Mouse (Mus musculus) frontal cortex, postnatal 25 days (tissue): ENCODE data around the gene Sdhd.

ENCODE experiments used
- DNase-seq, 2 experiments: peaks; one replicate each; pipeline ENCODE4 v3.0.0; 2022; ENCODE audit warnings: low spot score in 2 of 2

Sdhd gene

DNA sequence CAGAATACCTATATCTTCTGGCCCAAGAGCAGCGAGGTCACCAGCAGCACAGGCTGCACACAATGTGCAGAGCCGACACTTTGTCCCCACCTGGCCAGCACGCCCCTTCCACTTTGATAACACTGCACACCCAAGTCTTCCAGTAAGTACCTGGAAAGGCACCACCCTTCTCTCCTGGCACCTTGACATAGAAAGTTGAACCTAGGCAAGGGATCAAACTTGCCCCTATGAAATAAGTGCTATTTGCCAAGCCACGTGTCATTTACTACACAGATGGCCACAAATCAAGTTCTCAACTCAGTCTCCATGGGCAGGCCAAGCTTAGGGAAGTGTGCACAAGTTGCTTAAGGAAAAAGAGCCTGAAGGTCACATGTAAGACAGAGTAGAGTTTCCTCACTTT lies 16.7 kb downstream of the Sdhd start:
- no peak for DNase-seq

DNA sequence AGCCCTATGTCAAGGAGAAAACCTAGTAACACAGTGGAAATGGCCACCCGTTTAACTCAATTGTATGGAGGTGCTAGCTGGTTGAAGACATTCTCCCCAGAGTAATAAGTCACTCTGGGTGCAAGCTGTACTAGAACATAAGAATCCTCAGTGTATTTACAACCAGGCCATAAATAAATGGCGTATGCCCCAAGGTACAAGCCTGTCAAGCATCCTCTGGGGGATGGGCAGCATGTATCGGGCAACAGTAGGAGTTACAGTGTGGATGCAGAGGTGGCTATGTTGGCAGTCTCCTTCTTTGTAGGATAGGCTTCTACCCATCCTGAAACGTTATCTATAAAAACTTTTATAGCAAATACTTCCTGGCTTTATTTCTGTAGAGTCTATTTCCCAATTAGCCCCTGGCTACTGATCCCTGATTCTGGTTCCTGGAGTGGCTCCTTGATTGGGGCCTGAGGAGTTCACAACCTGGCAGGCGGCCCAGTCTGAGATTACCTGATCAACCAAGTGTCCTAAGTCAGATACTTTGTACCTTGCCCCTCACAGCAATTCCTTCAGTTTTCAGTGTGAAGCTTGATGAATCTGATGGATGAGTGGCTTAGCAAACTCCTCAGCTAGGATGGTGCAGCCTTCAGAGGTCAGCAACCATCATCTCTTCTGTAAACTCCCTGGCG lies 18.3 kb downstream of the Sdhd start:
- DNase-seq = no peak

DNA sequence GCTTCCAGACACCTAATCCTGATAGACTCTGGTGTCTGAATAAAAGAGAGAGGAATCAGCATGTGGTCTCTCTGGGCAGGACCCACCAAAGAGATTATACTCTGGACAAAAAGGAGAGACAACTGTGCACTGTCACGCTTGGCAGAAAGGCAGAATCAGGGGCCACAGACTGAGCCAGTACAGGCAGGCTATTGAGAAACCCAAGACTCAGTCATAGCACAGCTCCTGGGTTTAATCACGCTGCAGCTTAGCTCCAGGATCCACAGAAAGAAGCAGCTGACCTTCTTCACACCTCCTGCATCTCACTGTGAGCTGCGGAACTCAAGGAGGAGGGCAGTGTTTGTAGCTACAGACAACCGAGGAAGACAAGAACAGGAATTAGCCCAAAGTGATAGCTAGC lies 23.2 kb downstream of the Sdhd start:
- no peak for DNase-seq

- no peak for DNase-seq
These were observed 33.8 kb downstream of the Sdhd start for GRCm38 (mm10) chr9:50569599-50570525.

- no peak for DNase-seq
These were observed 35.7 kb downstream of the Sdhd start for GRCm38 (mm10) chr9:50567881-50568280.

DNA sequence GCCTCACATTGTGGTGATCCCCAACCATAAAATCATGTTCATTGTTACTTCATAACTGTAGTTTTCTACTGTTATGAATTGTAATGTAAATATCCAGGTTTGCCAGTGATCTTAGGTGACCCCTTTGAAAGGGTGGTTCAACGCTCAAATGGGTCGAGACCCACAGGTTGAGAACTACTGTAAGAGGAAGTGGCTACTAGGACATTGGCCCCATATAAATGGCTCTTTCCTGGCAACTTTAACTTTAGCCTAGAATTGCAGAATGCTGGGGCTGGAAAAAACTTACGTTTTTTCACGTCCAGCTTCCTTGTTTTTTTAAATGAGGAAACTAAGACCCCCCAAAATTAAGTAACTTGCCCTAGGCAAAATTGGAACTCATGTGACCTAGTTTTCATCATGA lies 36.2 kb downstream of the Sdhd start:
- DNase-seq = no peak

DNA sequence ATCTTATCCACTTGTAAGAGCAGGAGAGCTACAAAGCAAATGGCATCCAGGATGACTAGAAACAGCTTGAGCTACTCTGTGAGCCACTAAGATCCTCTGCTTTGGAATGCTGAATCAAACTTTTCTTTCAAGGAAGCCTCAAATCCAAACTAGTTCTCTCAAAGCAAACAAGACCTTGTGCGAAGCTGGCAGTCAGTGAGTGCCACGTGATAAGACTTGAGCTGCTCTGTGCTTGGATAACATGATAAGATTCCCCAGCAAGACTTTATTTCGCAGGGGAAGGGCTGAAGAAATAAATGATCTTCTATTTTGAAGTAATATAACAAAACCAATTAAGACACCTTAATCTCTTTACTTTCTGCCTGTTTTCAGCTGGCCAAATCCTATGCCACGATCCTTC lies 37.7 kb downstream of the Sdhd start:
- no peak for DNase-seq

DNA sequence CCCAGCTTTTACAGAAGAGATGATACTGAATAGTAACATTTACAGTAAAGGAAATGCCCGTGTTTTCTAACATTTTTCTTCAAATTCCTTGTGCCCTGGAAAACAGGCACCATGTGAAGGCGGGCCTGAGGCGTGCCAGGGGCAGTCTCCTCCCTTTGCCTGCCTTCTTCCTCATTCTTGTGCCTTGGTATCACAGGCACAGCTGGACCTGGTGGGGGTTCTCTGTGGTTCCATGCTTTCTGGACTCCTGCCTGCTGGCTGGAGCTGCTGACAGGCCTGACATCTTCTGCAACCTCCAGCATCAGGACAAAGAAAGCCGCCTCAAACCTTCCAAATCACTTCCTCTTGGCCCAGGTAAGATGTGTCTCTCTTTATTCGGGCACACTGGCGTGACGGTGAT lies 38.4 kb downstream of the Sdhd start:
- no peak for DNase-seq

- DNase-seq = no peak
These were observed 41.7 kb downstream of the Sdhd start for GRCm38 (mm10) chr9:50561918-50562360.

DNA sequence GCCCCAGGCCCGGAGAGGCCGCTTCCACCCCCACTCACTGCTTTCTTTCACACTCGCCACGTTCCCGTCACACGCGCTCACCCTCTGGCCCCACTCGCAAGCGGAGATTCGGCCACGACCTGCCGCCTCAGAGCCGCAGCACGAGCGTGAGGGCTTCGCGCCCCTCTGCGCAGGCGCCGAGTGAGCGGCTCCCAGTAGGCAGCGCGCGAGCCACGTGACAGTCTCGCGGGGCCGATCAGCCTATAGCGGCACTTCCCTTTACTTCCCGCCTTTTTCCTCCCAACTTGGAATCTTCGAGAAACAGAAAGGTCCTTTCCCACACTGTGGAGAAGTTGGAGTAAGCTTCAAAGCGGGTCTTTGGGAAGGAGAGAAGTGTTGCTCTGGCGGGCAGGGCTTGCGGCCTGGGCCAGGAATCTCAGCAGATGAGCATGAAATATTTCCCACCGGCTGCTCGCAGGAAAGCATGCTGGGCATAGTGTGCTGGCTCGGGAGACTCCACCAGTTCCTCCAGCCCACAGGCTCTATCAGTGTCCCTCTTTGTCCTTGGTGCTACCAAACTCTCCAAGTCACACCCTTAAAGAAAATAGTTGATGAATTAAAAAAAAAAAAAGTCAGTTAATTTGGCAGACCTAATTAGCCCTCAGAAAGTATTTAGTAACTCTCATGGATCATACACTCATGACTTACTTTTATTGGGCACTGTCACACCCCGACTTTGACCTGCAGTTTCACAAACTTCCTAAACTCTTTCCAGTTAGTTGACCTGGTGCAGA lies 42.3 kb downstream of the Sdhd start, which contains the start of gene Tex12:
TSS of gene Tex12 (minus strand) at position 181 of the 773 bp plus-strand sequence.
- DNase-seq = no peak

DNA sequence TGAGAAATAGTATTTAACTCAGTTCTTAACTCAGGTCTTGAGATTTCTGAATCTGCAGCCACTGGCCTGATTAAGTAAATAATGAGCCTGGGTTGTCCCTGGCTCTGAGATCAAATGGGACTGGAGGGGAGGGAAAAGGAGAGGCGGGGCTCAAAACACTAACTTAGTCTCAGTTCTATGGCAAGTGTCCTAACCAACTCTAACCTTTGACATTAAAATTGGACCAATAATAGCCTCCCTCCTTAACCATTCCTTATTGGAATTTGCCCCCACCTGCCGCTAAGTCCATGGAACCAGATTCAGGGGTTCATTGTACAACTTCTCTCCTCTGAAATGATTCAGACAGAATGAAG lies 48.5 kb downstream of the Sdhd start, which contains the start of gene Bco2:
TSS of gene Bco2 (minus strand) at position 88 of the 353 bp plus-strand sequence.
- no peak for DNase-seq

DNA sequence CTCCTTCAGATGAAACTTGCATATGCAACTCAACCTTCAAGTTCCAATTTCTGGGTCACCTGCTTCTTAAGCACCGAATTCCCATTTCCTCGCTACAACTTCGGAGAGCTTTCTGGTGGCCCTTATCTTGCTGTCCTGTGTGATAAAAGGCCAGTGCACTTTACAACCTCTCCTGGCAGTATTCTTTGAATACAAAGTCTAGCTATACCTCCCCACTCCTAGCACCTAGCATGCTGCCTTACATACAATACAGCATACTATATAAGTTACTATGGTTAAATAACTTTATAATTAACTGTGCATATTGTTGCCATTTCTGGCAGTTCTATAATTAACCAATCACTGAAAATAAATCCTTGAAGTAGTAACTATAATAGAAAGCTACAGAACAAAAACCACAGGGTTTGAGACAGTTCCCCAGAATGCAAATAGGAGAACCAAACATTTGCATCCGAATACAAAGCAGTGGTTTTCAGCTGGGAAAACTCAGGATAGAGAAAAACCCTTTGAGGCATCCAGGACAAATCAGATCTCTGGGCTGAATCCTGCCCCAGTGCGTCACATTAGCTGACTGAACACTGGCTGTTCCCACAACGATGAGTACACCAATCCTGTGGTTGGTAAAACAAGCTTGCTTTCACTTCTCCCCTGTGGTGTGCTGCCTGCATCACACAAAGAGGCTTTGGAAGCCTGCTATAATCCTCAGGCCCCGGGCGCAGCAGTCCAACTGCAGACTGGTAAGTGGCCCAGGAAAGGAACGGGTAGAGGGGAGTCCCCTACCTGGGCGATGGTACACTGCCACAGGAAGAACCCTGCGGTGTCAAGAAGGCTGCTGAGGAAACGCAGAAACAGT lies 49.1 kb downstream of the Sdhd start, which contains the start of gene Il18:
TSS of gene Il18 (plus strand) at position 587 of the 853 bp plus-strand sequence.
- DNase-seq = peak; percentile 20 to 44

DNA sequence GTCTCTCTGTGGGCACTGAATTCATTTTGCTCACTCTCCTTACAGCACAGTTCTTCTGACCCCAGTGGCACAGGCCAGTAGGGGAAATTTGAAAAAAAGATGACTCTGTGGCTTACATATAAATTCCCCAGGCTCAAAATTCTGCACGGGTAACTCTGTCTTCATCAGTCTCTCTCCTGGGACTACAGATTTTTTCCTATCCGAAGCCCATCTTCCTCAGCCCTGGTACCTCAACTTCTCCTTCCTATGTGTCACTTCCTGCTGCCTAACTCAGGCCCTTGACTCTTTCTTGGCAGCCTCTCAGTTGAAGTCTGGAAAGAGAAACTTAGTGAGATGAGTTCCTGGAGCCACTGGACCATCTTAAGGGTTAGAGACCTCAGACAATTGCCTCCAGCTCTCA lies 50.1 kb downstream of the Sdhd start:
- DNase-seq = no peak

GRCm38 (mm10) chr9:50552206-50552605 lies 51.4 kb downstream of the Sdhd start:
- no peak for DNase-seq

GRCm38 (mm10) chr9:50548936-50549335 lies 54.7 kb downstream of the Sdhd start:
- no peak for DNase-seq

DNA sequence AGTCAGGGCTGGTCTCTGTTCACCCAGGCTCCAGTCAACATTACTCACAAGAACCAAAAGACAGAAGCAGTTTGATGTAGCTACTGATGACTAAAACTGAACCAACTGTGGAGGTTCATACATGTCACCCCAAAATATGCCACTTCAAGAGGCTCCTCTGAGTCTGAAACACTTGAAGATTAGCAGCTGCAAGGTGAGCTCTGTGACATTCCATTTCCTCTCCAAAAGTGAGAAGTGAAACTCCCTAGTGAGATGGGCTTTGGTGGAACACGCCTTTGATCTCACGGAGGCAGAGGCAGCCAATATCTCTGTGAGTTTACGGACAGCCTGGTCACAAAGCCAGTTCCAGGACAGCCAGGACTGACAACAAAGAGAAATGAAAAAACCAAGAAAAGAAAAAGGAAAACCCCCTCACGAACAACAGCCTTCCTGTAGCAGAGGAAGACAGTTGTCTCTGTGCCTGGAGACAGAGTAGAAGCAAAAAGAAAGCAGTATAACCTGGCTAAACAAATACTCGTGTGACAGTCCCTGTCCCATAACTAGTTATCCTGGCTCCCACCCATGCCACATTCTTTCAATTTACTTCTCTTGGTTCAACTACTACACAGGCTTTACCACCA lies 55.6 kb downstream of the Sdhd start:
- DNase-seq = no peak
